Mouse (Mus musculus) liver, postnatal 0 days (tissue): ENCODE results near the gene Gm16485.

Experiments used
- CTCF ChIP-seq: sonication (generic); IDR thresholded peaks from 2 replicates; pipeline ENCODE4 v1.5.1; 2016; ENCODE audit warnings: antibody characterized with exemption, low read depth
- EP300 ChIP-seq: IDR thresholded peaks from 2 replicates; pipeline ENCODE4 v1.6.1; 2016; ENCODE audit warnings: antibody characterized with exemption, low read depth, mild to moderate bottlenecking

- TF ChIP-seq CTCF (no peak), EP300 (no peak)
Measured at GRCm38 (mm10) chr9:8937753-8938152, 33.8 kb upstream of the Gm16485 start.
